Mouse (Mus musculus): ENCODE measurements at regions not wholly inside any gene's neighbourhood (a gene's known extent, or its start where the extent isn't known, plus 50 kb on each side); places are given as distances from the start of the nearest gene placed in this dataset.

- Histone ChIP-seq H3K4me1 (ENCODE audit: control insufficient read depth, insufficient read depth, low read length) (0 out of 2 replicates have a peak, but pooled peaks cover 5% of the 10 kb centered on the region), H3K4me2 (ENCODE audit: low read length) (no peak overlapping the region), H3K27me3 (replicated peaks; ENCODE audit: control insufficient read depth, insufficient read depth, low read length) (no peaks in the 10 kb centered on the region), H3K9ac (ENCODE audit: low read length) (no peak overlapping the region), H3K27ac (ENCODE audit: low read depth, low read length) (no peak overlapping the region), H3K36me3 (ENCODE audit: control insufficient read depth, insufficient read depth, low read length) (no peaks in the 10 kb centered on the region), H3K4me3 (ENCODE audit: low read depth, low read length) (no peak overlapping the region), H3K9me3 (replicated peaks; ENCODE audit: control insufficient read depth, low read length) (no peaks in the 10 kb centered on the region)
- ATAC-seq = no peak
- no peak for DNase-seq (ENCODE audit: low spot score)
- WGBS = 54% methylated on average over 2 of the region's 2 CpGs
These were observed 59.2 kb downstream of the Csl start for GRCm38 (mm10) chr10:99700052-99700777.
